Mouse (Mus musculus): ENCODE results near the gene Gata2.

Gene Gata2

DNA sequence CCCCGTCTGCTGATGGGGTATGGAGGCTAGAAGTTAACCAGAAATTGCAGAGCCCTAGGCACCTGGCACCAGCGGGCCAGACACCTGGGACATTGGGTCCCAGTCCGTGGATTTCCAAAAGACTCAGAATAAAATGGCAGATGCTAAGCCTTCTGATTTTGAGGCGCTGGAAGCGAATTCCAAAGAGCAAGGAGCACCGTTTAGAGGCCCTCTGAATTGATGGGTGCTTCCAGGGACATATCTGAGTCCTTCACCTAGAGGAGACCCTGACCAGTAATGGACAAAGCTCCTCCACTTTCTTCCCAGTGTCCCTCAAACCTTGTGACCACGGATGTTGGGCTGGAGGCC, 1.3 kb downstream of the Gata2 start:
- DNase-seq (ENCODE audit: inconsistent ontology term), result no peak

DNA sequence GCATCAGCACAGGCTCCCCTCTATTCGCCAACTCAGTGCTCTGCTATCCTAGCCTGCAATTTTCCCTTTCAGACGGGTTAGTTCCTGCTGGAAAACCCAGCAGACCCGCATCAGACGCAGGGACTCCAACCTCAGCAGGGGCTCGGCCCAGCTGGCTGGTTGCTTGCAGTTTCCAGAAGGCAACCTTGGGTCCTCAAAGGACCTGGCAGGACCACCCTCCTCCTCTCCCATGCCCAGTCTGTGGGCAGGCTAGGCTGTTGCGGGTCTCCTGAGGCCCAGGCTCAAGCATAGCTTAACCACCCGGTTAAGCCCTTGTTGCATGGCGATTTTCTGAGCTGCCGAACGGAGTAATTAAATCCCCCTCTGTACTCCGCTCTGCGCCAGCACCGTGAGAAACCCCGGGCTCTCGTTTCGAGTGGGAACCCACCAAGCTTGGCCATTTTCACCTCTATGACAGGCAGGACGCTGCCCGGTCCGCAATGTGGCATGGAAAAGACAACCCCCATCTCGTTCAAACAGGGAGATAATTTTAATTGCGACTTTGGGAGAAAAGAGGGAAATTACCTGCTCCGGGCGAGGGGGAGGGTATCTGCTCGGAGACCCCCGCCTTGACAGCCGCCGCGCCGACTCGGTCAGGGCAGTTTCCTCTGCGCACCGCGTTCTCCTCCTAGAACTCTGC, 2.5 kb downstream of the Gata2 start:
- no peak for DNase-seq (ENCODE audit: inconsistent ontology term)

DNA sequence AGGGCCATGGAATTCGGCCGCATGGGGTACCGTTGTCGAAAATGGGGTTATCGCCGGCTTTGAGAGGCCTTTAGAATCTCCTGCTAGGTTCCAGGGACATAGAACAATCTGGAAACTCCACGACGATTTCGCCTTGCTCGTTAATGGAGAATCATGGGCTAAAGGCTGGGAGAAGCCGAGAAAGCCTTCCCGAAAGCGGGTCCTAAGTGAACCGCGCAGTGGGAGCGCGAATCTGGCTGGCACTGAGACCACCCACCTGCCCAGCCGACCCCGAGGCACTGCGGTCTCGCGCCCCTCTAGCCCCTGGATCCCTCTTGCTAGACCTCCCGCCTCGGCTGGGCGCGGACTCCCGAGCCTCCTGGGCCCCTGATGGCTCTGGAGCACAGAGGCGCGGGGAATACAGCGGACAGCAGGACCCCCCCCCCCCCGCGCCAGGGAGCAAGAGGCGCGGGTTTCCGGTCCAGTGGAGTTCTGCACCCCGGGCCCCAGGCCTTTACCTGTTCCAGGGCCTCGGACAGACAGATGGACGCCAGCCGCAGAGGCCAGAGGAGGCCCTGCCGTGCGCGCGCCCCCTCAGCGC, 3.1 kb downstream of the Gata2 start:
- no peak for DNase-seq (ENCODE audit: inconsistent ontology term)

DNA sequence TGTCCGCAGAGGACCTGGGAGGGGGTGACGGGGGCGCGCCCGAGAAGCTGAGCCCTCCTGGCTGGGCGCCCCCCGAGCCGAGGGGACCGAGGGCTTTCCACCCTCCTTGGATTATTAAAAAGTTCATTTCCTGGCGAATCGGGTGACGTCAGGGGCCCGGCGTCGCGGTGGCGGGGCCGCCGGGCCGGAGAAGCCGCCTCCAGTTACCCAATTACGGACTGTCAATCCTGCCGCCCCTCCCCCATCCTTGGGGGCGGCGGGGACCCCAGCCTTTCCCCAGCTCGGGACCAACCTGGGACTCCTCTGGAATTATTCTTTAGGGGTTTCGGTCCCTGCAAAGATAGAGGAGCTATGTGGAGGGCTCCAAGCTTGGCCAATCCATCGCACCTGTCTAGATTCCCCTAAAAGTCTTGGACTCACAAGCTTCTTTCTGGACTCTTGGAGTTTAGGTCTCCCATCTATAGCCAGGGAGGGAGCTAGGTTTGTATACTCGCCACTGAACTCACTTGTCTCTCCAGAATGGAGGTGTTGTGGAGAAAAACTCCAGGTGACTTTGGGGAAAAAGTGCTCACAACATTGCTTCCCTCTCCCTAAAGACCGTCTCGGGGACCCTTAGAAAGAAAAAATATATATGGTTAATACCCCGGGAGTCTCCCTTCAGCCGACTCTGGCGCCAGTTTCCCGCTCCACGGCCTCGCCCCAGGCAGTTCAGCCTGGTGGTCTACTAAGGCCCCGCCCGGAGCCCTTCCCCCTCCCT, 3.8 kb downstream of the Gata2 start:
- no peak for DNase-seq (ENCODE audit: inconsistent ontology term)

DNA sequence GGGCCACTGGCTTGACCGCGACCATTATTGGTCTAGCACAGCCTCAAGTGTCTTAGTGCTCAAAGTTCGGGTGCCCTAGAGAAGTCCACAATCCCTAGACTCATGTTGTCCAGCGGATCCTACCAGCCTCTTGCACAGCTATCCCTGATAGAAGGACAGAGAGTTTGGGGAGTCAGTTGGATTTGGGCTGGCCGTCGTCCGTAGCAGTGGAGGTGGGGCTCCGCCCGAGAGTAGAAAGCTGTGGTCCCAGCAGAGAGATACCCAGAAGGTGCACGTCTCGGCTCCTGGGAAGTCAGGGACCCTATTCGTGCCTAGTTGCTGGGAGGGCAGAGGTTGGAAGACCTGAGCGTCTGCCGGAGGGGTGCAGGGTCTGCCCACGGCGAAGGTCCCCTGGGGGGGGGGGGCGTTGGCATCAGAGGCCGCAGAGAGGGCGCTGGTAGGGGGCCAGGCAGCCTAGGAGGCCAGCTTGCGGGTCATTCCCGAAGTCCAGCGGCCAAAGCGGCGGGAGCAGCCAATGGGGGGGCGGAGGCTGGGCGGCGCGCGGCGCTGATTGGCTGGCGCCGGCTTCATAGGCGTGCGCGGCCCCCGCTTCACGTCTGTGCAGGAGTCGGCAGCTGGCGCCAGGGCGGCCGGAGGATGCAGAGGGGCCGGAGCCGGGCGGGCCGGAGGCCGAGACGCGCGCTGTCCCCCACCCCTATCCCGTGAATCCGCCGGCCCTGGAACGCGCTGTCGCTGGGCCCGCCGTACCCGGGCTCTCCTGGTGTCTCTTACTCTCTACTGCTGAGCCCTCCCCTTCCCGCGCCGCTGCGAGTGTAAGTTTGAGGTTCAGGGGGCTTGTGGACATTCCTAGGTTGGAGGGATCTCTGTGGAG, 4.6 kb downstream of the Gata2 start:
- peak; percentile 85 for DNase-seq (ENCODE audit: inconsistent ontology term)

DNA sequence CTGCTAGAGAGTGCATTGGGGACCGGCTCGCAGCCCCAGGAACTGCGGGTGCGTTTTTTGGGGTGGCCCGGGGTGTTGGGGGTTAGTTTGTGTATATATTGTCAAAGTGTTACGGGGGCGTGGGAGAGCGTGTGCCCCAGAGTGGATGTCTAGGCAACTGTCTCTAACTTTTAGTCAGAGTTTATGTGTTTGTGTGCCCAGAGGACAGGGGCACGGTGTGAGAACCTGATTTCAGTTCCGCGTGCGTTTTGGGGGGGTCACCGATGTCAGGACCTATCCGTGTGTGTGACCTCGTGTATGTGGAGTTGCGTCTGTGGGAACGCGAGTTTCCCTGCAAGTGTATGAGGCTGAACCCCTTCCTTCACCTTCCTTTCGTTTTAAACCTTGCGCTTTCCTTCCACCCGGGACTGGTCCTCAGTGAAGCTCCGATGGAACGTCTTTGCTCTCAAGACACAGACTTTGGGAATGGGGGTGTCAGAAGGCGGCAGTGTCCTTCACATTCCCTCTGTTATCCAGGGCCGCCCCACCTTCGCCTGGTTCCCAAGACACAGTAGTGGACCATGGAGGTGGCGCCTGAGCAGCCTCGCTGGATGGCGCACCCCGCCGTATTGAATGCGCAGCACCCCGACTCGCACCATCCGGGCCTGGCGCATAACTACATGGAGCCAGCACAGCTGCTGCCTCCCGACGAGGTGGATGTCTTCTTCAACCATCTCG, 5.5 kb downstream of the Gata2 start:
- no peak for DNase-seq (ENCODE audit: inconsistent ontology term)

DNA sequence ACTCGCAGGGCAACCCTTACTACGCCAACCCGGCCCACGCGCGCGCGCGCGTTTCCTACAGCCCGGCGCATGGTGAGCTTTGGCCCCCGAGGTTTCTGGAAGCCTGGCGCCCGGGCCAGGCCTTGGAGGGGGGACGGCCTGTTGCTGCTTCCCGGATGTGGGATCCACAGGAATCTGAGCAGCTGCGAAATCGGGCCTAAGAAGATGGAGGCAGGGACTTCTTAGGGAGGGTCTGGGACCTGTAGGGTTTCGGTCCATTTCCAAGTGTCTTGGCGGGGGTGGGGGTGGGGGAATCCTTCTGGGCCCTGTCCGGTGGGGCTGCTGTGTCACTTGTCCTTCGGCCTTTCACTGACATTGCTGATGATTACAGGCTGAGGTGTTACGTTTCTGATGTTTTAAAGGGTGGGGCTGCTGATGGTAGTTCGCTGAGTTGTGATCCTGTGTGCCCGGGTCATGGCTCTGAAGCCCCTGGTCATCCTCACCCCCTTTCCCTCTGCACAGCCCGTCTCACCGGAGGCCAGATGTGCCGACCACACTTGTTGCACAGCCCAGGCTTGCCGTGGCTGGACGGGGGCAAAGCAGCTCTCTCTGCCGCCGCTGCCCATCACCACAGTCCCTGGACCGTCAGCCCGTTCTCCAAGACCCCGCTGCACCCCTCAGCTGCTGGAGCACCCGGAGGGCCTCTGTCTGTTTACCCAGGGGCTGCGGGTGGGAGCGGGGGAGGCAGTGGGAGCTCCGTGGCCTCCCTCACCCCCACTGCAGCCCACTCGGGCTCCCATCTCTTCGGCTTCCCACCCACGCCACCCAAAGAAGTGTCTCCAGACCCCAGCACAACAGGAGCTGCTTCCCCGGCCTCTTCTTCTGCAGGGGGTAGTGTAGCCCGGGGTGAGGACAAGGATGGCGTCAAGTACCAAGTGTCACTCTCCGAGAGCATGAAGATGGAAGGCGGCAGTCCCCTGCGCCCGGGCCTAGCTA, 6.3 kb downstream of the Gata2 start:
- no peak for DNase-seq (ENCODE audit: inconsistent ontology term)

DNA sequence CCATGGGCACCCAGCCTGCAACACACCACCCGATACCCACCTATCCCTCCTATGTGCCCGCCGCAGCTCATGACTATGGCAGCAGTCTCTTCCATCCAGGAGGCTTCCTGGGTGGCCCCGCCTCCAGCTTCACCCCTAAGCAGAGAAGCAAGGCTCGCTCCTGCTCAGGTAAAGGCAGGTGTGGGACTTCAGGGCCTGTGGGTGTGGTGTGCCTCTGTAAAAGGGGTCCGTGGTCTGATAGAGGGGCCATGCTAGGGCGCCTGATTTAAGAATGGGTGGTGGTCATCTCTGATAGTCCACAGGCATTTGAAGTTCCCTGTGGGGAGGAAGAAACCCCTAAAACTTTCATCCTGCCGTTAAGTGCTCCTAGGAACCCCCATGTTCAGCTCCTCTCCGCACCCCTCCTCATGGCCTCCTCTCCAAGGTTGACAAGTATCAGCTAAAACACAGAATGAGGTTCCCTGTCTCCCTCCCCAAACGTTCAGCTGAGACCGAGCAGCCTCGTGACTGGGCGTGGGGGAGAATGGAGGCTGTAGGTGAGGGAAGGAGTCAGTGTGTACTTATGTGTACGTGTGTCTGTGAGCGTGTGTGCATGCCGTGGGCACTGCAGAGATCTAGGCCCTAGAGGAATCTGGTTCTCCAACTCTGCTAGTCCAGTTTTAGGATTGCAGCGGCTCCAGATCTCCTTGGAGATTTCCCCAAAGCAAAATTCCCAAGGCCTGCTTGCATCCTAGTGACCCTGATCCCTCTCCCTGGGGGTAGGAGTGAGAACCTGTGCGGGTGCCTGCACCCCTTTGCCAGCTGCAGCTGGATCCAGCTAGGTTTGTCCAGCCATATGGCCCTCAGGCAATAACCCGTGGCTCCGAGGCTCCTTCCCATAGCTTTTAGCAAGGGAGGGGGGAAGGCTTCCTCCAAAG, 7.3 kb downstream of the Gata2 start:
- DNase-seq (ENCODE audit: inconsistent ontology term), result no peak

DNA sequence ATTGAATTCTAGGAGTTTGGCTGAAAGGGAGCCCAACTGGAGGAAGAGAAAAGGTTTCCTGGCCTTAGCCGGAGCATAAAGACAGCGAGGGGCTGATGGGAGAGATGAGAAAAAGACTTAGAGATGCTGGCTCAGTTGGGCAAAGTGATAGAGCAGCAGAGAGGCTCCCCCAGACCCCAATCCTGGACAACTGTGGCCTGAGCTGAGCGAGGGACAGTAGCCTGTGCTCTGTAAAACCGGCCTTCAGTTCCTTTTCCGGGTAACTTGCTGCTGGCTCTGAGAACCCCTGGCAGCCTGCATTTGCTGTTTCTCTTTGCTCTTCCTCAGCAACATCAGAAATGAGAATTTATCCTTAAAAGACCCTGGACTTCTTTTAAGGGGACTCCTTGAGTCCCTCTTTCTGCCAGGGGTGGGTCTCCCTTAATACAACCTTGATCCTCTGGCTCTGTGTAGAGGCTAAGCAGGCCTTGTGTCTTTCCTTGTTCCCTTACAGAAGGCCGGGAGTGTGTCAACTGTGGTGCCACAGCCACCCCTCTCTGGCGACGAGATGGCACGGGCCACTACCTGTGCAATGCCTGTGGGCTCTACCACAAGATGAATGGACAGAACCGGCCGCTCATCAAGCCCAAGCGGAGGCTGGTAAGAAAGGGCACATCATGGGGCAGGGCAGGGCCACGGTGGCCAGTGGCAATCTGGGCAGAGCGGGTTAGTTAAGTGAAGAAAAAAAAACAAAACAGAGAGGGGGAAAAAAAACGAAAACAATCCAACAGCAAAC, 8.4 kb downstream of the Gata2 start:
- DNase-seq (ENCODE audit: inconsistent ontology term), result no peak

DNA sequence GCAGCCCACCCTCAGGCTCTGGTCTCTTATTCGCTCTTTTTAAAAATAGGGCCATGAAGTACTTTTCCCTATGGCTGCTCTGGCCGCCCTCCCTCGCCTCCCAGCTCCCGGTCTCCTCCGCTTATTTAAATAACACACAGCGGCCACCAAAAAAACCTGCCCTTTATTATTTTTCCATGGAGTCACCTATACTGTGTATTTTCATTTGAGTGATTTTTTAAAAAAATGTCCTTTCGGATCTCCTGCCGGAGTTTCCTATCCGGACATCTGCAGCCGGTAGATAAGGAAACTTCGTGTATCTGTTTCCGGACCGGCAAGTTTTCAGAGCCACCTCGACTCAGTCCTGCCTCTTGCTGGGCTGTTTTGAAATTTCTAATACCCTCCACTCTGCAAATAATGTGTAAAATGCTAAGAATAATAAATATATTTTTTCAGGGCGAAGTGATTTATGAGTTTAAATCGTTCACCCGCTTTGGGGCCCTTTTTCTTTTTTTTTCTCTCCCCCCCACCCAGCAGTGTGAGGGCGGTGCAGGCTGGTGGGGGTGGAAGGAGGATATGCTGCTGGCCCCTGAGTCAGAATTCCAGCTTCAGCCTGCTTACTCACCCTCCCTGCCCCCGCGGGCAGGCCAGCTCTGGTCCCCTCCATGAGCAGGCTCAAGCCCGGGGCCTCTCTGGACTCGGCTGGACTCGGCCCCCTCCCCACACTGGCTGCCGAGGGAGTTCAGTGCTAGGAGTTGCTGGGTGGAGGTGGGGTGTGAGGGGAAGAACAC, 9.4 kb downstream of the Gata2 start:
- peak; percentile 59 for DNase-seq (ENCODE audit: inconsistent ontology term)

DNA sequence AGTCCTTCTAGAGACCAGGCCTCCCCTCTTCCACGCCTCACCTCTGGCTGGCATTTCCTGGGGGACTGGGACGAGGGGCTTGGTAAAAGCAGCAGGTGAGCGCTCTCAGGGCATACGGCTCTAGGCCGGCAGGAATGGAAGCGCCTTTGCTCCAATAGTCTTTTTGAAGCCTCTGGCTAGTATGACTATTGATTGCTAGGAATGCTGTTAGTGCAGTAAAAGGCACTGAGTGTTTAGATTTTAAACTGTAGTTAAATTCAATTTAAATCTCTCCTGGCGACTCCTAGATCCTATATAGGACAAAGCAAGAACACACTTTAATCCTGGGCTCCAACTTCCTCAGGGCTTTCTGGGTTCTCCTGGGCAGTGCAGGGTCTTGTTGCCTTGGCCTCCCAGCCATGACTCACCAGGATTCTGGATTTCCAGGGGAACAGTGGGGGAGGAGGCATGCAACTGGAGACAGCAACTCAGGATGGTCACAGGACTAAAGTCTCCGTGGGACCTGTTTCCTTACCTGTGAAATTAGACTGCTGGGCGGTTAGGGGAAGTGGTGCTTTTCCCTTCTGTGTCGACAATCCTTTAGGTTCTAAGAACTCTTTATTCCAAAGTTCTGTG, 10.2 kb downstream of the Gata2 start:
- no peak for DNase-seq (ENCODE audit: inconsistent ontology term)

DNA sequence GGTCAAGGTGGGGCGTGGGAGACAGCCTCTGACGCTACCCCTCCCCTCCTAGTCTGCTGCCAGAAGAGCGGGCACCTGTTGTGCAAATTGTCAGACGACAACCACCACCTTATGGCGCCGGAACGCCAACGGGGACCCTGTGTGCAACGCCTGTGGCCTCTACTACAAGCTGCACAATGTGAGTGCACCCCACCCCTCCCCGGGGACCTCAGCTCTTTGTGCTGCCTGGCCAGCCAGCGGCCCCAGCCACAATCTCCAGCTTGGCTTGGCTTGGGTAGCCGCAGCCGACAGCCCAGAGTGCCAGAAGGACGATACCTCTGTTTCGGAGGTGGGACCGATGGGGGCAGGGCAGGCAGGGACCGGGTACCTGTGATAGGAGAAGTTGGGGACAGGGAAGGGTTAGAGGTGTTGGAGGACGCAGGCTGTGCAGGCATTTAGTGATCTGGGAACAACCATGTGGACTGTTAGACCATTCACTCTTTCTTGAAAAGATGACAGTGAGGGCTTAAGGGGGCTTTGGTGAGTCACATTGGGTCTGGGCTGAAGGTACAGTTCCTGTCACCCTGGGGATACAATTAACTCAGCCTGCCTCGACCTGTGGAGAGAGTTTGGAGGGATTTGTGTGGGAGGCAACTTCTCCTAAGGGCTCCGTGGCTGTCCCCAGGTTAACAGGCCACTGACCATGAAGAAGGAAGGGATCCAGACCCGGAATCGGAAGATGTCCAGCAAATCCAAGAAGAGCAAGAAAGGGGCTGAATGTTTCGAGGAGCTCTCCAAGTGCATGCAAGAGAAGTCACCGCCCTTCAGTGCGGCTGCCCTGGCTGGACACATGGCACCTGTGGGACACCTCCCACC, 11.1 kb downstream of the Gata2 start:
- DNase-seq (ENCODE audit: inconsistent ontology term), result no peak

DNA sequence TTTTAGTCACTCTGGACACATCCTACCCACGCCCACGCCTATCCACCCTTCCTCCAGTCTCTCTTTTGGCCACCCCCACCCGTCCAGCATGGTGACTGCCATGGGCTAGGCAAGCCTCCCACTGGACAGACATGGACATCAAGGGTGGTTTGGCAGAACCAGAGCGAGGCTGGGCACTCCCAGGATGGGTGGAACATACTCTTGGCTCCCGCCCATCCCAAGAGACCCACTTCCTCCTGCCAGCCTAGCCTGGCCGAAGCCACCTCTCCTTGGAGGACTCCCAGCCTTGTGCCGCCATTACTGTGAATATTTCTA, 11.7 kb downstream of the Gata2 start:
- no peak for DNase-seq (ENCODE audit: inconsistent ontology term)

DNA sequence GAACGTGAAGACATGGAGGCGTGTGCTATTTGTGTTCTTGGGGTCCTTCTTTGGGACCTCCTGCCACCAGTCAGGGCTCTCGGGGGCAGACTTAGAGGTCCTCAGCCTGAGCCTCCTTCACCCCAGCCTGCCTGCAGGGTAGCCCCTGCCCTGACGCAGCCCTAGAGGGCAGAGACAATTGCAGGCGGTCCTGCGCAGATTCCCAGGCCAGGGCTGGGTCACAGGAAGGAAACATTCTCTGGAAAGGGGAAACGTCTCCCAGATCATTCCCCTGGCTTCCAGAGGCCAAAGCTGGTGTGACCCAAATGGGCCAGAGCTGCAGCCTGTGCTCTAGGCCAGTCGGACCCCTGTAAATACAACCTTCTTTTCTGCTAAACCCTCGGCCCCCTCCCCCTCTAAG, 12.2 kb downstream of the Gata2 start:
- no peak for DNase-seq (ENCODE audit: inconsistent ontology term)

DNA sequence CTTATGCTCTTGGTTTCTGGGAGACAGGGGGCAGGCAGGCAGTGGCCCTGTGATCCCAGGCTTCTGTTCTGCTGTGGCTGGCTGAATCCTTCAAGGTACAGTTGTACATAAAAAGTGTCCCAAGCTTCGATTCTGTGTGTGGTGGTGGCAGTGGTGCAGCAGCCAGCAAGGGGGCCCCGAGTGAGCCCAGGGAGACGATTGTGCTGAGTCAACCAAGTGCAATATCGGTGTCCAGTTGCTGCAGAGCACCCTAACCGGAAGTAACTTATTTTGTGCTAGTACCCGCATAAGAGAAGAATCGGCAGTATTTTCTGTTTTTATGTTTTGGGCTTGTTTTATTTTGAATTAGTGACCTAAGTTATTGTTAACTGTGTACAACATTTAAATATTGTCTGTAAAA, 12.9 kb downstream of the Gata2 start:
- DNase-seq (ENCODE audit: inconsistent ontology term), result no peak

DNA sequence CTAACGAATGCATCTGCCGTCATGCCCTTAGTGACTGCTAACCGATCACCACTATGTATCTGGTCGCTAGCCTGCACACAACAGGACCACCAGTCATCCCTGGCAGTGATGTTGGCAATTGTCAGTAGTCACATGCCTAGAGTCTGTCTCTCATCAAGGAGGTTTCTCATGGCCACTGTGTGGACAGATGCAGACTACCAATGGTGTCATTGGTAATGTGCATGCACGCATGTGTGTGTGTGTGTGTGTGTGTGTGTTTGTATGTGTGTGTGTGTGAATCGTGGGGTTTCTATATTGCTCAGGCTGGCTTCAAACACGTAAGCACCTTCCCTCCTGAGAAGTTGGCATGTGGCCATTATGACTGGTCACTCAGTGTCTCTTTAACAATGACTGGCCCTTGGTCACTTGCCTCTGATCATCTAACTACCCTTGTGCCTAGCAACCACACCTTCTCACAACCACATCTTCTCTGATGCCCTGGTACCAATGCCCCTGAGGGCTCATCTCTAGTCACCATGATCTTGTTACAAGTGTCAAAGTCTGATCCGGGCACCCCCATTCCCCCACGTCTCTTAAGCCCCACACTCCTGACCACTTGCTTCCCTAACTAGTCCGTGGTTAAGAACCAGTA, 13.8 kb downstream of the Gata2 start:
- DNase-seq (ENCODE audit: inconsistent ontology term), result no peak
